ENCODE assay signal across 8 mouse cellular contexts in the genomic region with DNA sequence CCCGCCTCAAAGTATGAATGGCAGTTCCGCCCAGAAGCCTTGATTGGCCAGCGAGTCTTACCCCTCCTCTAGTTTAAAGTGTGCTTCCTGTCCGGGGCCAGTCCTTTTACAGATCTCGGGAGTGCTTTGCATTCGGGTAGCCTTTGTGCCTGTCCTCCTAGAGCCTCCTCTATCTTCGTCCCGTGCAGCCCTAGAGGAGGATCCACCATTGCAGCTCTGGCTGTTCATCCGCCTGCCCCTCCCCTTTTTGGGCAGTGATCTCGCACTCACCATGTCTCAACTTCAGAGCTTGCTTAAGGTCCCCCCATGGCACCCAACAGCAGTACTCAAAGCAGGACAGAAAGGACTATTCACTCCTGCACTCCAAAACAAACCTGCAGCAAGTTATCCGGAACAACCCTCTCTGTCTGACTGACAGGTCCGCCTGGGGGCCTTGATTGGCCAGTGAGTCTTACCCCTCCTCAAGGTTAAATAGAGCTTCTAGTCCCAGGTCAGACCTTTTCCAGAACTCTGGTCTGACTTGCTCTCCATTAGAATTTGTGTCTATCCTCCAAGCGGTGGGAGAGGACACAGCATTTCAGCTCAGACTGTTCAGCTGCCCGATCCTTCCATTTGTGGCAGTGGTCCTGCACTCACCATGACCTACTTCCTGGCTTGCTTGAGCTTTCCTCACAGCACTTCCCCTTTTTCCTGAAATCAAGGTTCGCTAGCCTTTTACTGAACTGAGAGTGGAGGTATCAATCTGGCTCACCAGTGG. TPM values are rescaled to one million over a fixed set of nuclear protein-coding genes. Genes with fewer than 3 reads are reported as not detected.
DNase-seq lines count a peak whose midpoint lies in the region; ATAC-seq lines count a peak whose summit lies in the region.

No protein-coding gene starts in this region.

- no peaks in the 10 kb centered on the region for H3K9me3 ChIP-seq in intestine, embryonic 15.5 days

- H3K36me3 ChIP-seq in intestine, embryonic 15.5 days, result no peaks in the 10 kb centered on the region

- intact Hi-C loops in left cerebral cortex, postnatal 14 days (cut with DNase I), result no loop called here

- H3K27ac ChIP-seq in intestine, embryonic 15.5 days, result peak overlapping the region; percentile 88

- H3K4me3 ChIP-seq in intestine, embryonic 15.5 days (replicated peaks), result peak overlapping the region; percentile 51

- H3K4me1 ChIP-seq in intestine, embryonic 15.5 days (replicated peaks), result no peaks in the 10 kb centered on the region

- peak overlapping the region; percentile 56 for H3K9ac ChIP-seq in intestine, embryonic 15.5 days

- DNase-seq in adrenal gland, adult 8-10 months, result peak; percentile 87
- peak; percentile 75 for DNase-seq in embryo, embryonic 9.5 days (ENCODE audit: extremely low spot score)
- peak; percentile 38 to 66 for DNase-seq in gastrocnemius, postnatal 4 days (ENCODE audit: low spot score in 2 of 2)
- peak; percentile 68 to 69 for DNase-seq in left cerebral cortex, postnatal 14 days (ENCODE audit: low spot score in 2 of 2)
- DNase-seq in mesoderm, embryonic 11.5 days (ENCODE audit: low read depth, low spot score), result peak; percentile 66
- peak; percentile 54 for DNase-seq in right cerebral cortex, postnatal 4 days
- DNase-seq in yolk sac, embryonic 10.5 days (ENCODE audit: low spot score), result peak; percentile 82

- 3% methylated on average over 15 of the region's 15 CpGs for WGBS in intestine, embryonic 15.5 days

- peak overlapping the region; percentile 75 for H3K4me2 ChIP-seq in intestine, embryonic 15.5 days (replicated peaks)

- ATAC-seq in intestine, embryonic 15.5 days, result peak; percentile 99

- no peaks in the 10 kb centered on the region for H3K27me3 ChIP-seq in intestine, embryonic 15.5 days (replicated peaks)

RNA-seq across cellular contexts. Expression of gene Zfp825, which starts 28.9 kb away (rescaled TPM):
- 10 to 100 TPM; 10.9 to 14.6 (median 13.9) TPM for total RNA-seq in adrenal gland, adult 8-10 months (2022)
- 1 to 10 TPM; 8.3 to 8.8 TPM for total RNA-seq in gastrocnemius, postnatal 4 days (2021)
- 14.3 and 16.2 TPM in 2 replicates for polyA plus RNA-seq in intestine, embryonic 15.5 days (2015; fragmentation: Nextera tagmentation; extraction: Ambion mirVana)
- 1 to 10 TPM; 6.3 to 6.8 TPM for total RNA-seq in left cerebral cortex, postnatal 14 days (2021)

Comparison
In these comparisons a context has a peak if more than half of its experiments do, and no peak if none do; other contexts are left out.
1. Peak in every context shown above with its lines: DNase-seq, ATAC-seq, H3K4me3 ChIP-seq and H3K27ac ChIP-seq.